Mouse (Mus musculus): Measurements from ENCODE around the gene Atp6v0b.

- TF ChIP-seq CTCF (IDR thresholded peaks at IDR 0.05) (no peak), POLR2A (IDR thresholded peaks at IDR 0.05; ENCODE audit: insufficient read depth, low read depth, low read length) (no peak)
Measured at GRCm38 (mm10) chr4:117913421-117913820, 26.3 kb upstream of the Atp6v0b start.
